Mouse (Mus musculus) small intestine, adult 2 months (tissue): ENCODE measurements around the gene Spem2.

Experiments
- CTCF ChIP-seq: fragments of 200-500 bp; IDR thresholded peaks from 2 replicates; pipeline ENCODE4 v1.5.1; 2012; ENCODE audit warnings: low read depth, mild to moderate bottlenecking, control low read depth, inconsistent platforms, low read length, moderate library complexity, mixed read lengths; ENCODE audit not compliant: insufficient replicate concordance, insufficient read length; ENCODE audit errors: extremely low read depth
- POLR2A ChIP-seq: fragments of 200-500 bp; IDR thresholded peaks from 2 replicates; pipeline ENCODE4 v1.6.1; 2012; ENCODE audit warnings: low read depth, mild to moderate bottlenecking, control low read depth, inconsistent platforms, low read length, moderate library complexity

DNA sequence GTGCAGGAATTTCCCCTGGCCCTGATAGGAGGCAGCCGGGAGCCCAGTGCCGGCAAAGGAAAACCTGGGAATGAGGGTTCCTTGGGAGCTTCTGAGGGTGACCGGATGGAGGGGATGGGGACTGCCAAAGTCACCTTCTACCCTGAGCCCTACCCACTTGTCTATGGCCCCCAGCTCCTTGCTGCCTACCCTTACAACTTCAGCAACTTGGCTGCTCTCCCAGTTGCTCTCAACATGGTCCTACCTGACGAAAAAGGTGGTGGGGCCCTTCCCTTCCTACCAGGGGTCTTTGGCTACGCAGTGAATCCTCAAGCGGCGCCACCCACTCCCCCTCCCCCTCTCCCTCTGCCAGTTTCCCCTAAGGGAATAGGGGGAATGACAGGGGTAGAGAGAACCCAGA is 39.3 kb downstream of the Spem2 start:
- no peak for TF ChIP-seq CTCF
- TF ChIP-seq POLR2A: no peak
